Mouse (Mus musculus) monocyte, adult 2 months (primary cell): Measurements from ENCODE around the gene Ccdc146.
"Not testable (repeated sequence)": the region's sequence is repeated elsewhere in the genome, so short reads cannot be mapped to it uniquely, and the experiment has no call there.

Experiments used
- DNase-seq, 2 experiments: peaks; one replicate each; pipeline ENCODE4 v3.0.0; 2022; ENCODE audit warnings: low spot score in 2 of 2, low read depth in 1 of 2

Ccdc146 gene

GRCm38 (mm10) chr5:21387340-21387739 lies 37.1 kb downstream of the Ccdc146 start:
- no peak for DNase-seq

GRCm38 (mm10) chr5:21386432-21386831 lies 38.0 kb downstream of the Ccdc146 start:
- DNase-seq, result no peak

- DNase-seq, result no peak
Observed at GRCm38 (mm10) chr5:21384976-21385375, 39.5 kb downstream of the Ccdc146 start.

GRCm38 (mm10) chr5:21384252-21384960 lies 40.1 kb downstream of the Ccdc146 start:
- no peak for DNase-seq

GRCm38 (mm10) chr5:21383392-21384251 lies 40.9 kb downstream of the Ccdc146 start:
- no peak for DNase-seq

- no peak for DNase-seq
Observed at GRCm38 (mm10) chr5:21382678-21383077, 41.8 kb downstream of the Ccdc146 start.

GRCm38 (mm10) chr5:21381986-21382385 lies 42.5 kb downstream of the Ccdc146 start:
- DNase-seq, result no peak

GRCm38 (mm10) chr5:21378397-21378796 lies 46.1 kb downstream of the Ccdc146 start:
- DNase-seq, result no peak

GRCm38 (mm10) chr5:21376935-21377334 lies 47.5 kb downstream of the Ccdc146 start:
- no peak for DNase-seq

- DNase-seq, result no peak
Observed at GRCm38 (mm10) chr5:21373180-21373518, 51.3 kb downstream of the Ccdc146 start.

- peak in 1 of 2 experiments; percentile 49 for DNase-seq
Observed at GRCm38 (mm10) chr5:21372493-21373179, 51.8 kb downstream of the Ccdc146 start, which contains the start of gene Fgl2. Gene Fgl2, plus strand, starts transcription at chr5:21372642.

GRCm38 (mm10) chr5:21371920-21372319 lies 52.6 kb downstream of the Ccdc146 start:
- no peak for DNase-seq

GRCm38 (mm10) chr5:21370218-21370947 lies 54.1 kb downstream of the Ccdc146 start:
- no peak for DNase-seq

GRCm38 (mm10) chr5:21367514-21367913 lies 57.0 kb downstream of the Ccdc146 start:
- no peak for DNase-seq

- DNase-seq, result no peak
Observed at GRCm38 (mm10) chr5:21366338-21367053, 58.0 kb downstream of the Ccdc146 start.

GRCm38 (mm10) chr5:21363343-21363742 lies 61.1 kb downstream of the Ccdc146 start:
- no peak for DNase-seq

GRCm38 (mm10) chr5:21358648-21359047 lies 65.8 kb downstream of the Ccdc146 start:
- DNase-seq, result no peak

GRCm38 (mm10) chr5:21351678-21352077 lies 72.8 kb downstream of the Ccdc146 start:
- no peak for DNase-seq

- no peak for DNase-seq
Observed at GRCm38 (mm10) chr5:21348366-21348765, 76.1 kb downstream of the Ccdc146 start.

- DNase-seq, result not testable (repeated sequence)
Observed at GRCm38 (mm10) chr5:21342265-21342664, 82.2 kb downstream of the Ccdc146 start.
